Mouse (Mus musculus) lung, postnatal 4 days (tissue): ENCODE data around the gene Gm10392.
A peak's percentile ranks its signal among the peaks of the same experiment; 100 is the strongest.

Experiments used
- DNase-seq, 2 experiments: peaks; one replicate each; pipeline ENCODE4 v3.0.0; 2021

Gm10392 gene

GRCm38 (mm10) chr11:77507426-77507825 is 11.6 kb downstream of the Gm10392 start:
- peak in 1 of 2 experiments; percentile 29 for DNase-seq

DNA sequence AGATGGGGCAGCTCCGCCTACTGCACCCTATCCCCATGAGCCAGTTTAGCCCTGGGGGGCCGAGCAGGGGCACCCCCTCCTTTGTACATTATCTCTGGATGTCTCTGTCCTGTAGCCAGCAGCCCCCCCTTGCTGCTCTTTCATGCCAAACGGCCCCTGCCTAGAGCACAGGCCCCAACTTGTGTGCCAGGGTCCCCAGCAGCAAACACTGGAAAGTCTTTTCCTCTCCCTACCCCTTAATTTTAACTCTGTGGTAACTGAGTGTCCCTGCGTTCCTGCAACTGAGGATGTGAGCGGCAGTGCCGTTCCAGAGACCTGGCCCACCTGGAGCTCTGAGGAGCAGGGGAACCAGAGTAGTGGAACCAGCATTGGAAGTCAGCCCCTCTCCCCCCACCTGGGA is 12.1 kb downstream of the Gm10392 start:
- no peak for DNase-seq

- no peak for DNase-seq
Observed at GRCm38 (mm10) chr11:77506273-77506672, 12.7 kb downstream of the Gm10392 start.

- DNase-seq: peak in 1 of 2 experiments; percentile 22
Observed at GRCm38 (mm10) chr11:77505291-77505980, 13.6 kb downstream of the Gm10392 start.

GRCm38 (mm10) chr11:77504377-77504776 is 14.6 kb downstream of the Gm10392 start:
- DNase-seq: peak in 1 of 2 experiments; percentile 24

- peak; percentile 59 to 78 for DNase-seq
Observed at GRCm38 (mm10) chr11:77503511-77503910, 15.5 kb downstream of the Gm10392 start.

GRCm38 (mm10) chr11:77502481-77502880 is 16.5 kb downstream of the Gm10392 start:
- DNase-seq: peak in 1 of 2 experiments; percentile 19

GRCm38 (mm10) chr11:77501971-77502370 is 17.0 kb downstream of the Gm10392 start:
- peak in 1 of 2 experiments; percentile 14 for DNase-seq

GRCm38 (mm10) chr11:77501392-77501791 is 17.6 kb downstream of the Gm10392 start:
- DNase-seq: peak; percentile 75 to 86

- DNase-seq: no peak
Observed at GRCm38 (mm10) chr11:77500361-77501325, 18.4 kb downstream of the Gm10392 start.

GRCm38 (mm10) chr11:77499354-77499753 is 19.6 kb downstream of the Gm10392 start:
- DNase-seq: no peak

DNA sequence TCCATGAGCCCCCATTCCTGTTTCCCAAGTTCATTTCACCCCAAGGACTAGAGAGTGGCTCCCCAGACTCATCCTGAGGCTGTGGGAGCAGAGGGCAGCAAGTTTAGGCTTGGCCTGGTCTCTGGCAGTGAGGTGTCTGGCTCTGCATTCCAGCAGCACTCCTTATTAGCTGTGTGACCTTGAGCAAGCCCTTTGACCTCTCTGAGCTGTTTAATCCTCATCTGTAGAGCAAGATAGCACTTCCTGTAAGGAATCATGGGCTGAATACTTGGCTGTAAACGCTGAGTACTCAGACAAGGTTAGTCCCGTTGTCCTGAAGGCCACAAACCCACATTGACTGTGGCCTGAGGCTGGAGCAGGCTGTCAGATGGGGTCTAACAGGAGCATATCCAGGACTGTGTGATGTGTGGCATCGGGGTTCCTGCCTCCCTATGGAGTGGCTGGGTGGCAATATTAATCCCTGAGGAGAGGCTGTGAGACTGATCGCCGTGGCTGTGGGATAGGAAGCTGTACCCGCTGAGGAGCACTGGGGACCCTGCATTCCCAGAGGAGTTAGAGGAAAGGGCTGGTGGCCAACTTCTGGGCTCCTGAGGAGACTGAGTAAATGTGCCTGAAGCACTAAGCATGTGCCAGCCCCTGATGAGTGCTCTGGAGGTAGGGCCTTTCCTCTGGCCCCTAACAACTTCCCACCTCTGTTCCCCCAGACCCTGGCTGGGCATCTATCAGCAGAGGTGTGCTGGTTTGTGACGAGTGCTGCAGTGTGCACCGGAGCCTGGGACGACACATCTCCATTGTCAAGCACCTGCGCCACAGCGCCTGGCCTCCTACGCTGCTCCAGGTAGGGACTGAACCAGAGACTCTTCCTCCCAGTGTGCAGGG is 20.5 kb downstream of the Gm10392 start:
- no peak for DNase-seq

DNA sequence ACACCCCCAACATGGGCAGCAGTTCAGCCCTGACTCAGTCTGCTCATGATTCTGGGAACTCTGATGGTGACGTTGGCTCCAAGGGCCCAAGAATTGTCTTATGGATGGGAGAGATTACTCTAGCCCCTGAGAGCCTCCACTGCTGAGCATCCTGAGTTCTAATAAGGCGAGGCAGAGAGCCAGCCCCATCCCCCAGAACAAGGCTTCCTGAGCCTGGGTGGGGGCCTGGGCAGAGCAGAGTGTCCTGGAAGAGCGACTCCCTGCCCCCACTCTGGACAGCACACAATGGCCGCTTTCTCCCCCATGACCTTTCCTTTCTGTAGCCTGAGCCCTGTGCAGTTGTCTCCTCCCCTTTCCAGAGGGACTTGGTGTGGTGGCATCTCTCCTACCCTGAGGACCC is 21.1 kb downstream of the Gm10392 start:
- peak; percentile 68 to 78 for DNase-seq

DNA sequence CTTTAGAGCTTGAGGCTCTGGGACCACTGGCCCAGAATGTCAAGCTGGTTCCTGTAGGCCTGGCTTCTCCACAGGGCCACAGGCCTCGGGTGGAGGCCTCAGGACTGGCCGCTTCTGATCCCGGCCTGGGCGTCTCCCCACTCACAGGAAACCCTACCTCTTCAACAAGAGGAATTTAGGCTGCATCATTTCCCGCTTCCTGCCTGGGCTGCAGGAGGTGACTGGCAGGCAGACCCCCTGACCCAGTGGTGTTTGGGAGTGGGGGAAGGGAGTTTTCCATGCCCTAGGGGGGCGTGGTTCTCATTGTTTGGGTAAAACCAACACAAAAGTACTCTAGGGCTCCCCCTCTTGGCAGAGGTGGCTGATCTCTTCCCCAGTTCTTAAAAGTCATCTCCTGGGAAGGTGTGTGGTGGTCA is 21.6 kb downstream of the Gm10392 start:
- peak; percentile 89 to 91 for DNase-seq

- DNase-seq: peak in 1 of 2 experiments; percentile 15
Observed at GRCm38 (mm10) chr11:77495507-77495906, 23.5 kb downstream of the Gm10392 start.

DNA sequence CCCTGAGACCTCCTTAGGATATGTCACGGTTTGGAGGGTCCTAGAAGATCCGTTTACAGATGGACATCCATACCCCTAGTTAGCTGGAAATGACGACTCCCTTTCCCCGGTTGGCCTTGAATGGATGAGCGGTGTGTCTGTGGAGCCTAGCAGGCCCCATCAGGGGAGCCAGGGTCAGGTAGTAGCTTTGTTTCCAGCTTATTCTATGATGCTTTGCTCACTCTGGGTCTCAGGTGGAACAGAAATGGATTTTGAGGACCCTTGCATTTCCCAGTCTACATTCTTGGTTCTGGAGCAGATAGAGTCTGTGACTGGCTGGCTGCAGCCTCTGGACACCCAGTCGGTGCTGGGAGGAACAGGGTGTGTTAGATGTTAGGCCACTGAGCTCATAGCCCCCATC is 24.2 kb downstream of the Gm10392 start:
- no peak for DNase-seq

GRCm38 (mm10) chr11:77494344-77494676 is 24.7 kb downstream of the Gm10392 start:
- DNase-seq: peak in 1 of 2 experiments; percentile 24

DNA sequence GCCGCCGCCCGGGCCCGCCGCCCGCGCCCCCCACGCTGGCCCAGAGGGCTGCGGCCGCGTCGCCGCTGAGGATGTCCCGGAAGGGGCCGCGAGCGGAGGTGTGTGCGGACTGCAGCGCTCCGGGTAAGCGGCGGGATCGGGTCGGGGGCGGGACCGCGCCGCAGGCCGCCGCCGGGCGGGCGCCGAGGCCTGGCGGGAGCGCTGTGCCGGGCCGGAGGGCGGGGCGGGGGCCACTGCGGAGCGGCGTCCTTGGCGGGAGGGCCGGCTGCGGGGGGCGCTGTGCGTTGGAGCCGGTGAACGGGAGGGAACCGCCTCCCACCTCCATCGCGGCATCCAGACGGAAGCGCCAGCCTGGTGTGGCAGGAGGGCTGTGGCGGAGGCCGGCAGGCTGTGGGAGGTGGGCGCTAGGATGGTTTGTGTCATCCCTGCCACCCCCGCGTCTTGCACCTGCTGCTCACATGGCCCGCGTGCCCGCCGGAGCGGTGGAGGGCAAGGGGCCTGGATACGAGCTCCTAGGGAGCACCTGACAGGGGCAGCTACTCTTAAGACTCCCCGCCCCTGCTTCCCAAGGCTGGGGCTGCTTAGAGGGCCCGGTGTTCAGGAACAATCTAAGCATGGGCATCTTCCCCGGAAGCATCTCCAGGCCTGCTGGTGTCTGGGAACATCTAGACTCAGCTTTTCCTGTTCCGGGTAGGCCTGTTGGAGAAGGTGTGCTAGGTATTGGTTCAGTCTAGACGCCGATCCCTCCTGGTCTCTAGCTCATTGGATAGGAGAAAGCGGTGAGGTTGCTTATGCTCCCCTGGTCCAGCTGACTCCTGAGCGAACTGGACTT is 25.3 kb downstream of the Gm10392 start, which contains the start of gene Git1:
Git1 (plus strand) TSS at position 51 of the 832 bp plus-strand sequence.
- peak; percentile 63 to 72 for DNase-seq

- DNase-seq: peak; percentile 95 to 97
Observed at GRCm38 (mm10) chr11:77492911-77493332, 26.1 kb downstream of the Gm10392 start.

DNA sequence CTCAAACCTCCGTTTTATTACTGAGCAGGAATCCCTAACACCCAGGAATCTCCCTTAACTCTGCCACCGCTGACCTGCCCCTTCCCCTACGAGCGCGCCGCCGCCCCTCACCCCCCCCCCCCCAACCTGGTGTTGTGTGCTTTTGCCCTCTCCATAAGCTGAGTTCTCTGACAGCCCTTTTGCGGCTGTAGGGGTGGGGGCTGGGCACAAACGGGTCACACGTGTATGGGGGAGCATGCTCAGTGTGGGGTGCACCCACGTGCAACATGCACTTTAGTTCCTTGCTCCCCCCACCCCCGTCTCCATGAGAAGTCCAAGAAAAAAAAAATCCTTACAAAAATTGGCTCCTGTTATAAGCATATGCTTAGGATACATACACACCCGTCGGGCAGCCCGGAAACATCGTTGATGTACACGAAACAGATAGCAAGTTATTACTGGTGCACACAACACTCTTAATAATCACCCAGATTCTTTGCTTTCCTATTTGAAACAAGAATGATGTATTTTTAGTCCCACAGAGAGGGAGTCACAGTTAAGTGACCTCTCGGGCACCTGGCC is 26.6 kb downstream of the Gm10392 start:
- no peak for DNase-seq
